Mouse (Mus musculus) CD4-positive, CD25-positive, alpha-beta regulatory T cell (primary cell): Measurements from ENCODE around the gene Upf3b. TPM values are rescaled to one million over a fixed set of nuclear protein-coding genes. Genes with fewer than 3 reads are reported as not detected.

ENCODE experiments used
- polyA plus RNA-seq: library from polyadenylated mRNA; unstranded; fragments of 100-300 nt; shearing (Covaris generic); gene quantifications from one replicate; pipeline ENCODE4 v1.2.1, GENCODE M21; 2017

Gene Upf3b
- 19.7 TPM for polyA plus RNA-seq

GRCm38 (mm10) chrX:37110193-37110880 is at the start of gene Upf3b:
Upf3b (minus strand) TSS chrX:37110322.

GRCm38 (mm10) chrX:37126671-37127358 is 16.7 kb upstream of the Upf3b start, which contains the start of gene Nkap:
Nkap (plus strand) TSS chrX:37126795.

DNA sequence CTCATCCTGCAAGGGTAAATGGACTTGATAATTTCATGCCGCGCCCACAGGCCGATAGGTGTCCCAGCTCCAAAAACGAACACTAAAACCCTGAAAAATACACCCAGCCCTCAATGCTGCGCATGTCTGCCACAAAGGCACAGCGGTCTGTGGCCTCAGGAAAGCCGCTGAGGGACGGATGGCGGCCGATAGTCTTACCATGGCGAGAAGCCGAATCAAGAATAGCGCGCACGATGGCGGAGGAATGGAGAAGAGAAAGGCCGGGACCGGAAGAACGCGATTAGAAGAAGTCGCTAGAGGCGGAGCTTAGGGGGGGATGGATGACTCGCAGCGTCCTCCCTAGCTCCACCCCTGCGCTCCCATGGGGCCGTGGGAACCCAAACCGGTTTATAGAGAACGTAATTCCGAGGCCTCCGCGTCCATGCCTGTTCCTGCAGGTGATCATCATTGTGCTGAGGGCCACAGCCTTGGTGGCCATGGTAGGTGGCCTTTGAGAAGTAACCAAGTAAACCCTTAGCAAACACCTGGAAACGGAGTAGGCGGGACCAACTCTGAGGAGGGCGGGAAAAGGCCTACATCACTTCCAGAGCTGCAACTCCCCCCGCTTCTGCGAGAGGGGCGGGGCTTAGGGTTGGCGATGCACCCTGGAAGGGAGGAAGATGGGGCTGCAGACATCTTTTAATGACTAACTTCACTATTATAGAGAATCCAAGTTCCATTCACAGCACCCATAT is 25.0 kb downstream of the Upf3b start, which contains the start of gene Rpl39:
Rpl39 (minus strand) TSS at position 476 of the 734 bp plus-strand sequence.

DNA sequence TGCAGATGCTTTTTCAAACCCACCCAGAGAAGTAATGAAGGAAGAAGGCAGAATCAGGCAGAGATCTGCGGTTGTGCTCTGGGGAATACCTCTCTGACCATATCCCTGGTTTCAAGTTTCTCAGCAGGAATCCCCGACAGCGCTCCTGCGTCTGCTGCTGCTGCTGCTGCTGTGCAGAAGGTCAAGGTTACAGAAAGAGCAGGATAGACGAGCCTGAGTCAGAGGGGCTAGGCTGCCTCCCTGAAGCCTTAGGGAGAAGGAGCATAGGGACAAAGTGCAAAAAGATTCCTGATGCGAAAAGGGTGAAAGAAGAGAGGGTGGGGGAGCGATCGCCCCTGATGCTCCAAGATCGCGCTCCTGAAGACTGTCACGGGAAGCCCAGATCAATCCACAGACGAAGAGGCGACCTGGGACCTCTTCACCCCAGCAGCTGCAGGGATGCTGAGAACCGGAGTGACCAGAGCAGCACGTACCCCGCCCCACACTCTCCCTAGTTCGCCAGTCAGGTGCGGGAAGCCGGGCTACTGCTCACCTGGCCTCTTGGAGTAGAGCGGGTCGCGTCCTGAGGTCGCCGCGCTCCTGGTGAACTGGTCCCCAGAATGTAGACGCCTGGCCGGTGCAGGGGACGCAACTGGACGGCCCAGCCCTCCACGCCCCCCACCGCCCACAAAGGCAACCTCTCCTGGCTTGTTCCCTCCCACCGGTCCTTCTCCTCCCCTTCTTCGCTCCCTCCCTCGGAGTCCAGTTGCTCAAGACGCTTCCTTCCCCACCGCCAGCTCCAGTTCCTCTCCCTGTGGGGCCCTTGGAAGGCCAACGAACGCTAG is 61.8 kb downstream of the Upf3b start, which contains the start of gene Sowahd:
Sowahd (plus strand) TSS at position 780 of the 824 bp plus-strand sequence.

Other genes with a start within 250 kb of the Upf3b start
- gene Ube2a, start 236.4 kb downstream of the Upf3b start, polyA plus RNA-seq = 108 TPM
- gene C330007P06Rik, start 236.2 kb downstream of the Upf3b start, polyA plus RNA-seq = 26.2 TPM
- 2.1 TPM for gene Nkrf, start 207.4 kb downstream of the Upf3b start, polyA plus RNA-seq
- gene Sept6, start 118.5 kb downstream of the Upf3b start, polyA plus RNA-seq = 115 TPM
- not detected for gene Sowahd, start 61.5 kb downstream of the Upf3b start, polyA plus RNA-seq
- gene Rpl39, start 24.9 kb downstream of the Upf3b start, polyA plus RNA-seq = 449 TPM
- 25.7 TPM for gene Nkap, start 16.5 kb upstream of the Upf3b start, polyA plus RNA-seq
- not detected for gene Akap14, start 58.5 kb upstream of the Upf3b start, polyA plus RNA-seq
- 234 TPM for gene Ndufa1, start 80.8 kb upstream of the Upf3b start, polyA plus RNA-seq
- 13.2 TPM for gene Rnf113a1, start 80.9 kb upstream of the Upf3b start, polyA plus RNA-seq
- not detected for gene Gm9, start 100.7 kb upstream of the Upf3b start, polyA plus RNA-seq
- gene Rhox1, start 111.9 kb upstream of the Upf3b start, polyA plus RNA-seq = not detected
- gene Rhox2a, start 134.7 kb upstream of the Upf3b start, polyA plus RNA-seq = not detected
- not detected for gene Rhox3a, start 139.6 kb upstream of the Upf3b start, polyA plus RNA-seq
- not detected for gene Rhox4a, start 155.0 kb upstream of the Upf3b start, polyA plus RNA-seq